Mouse (Mus musculus): ENCODE data around the gene Aqp12. TPM values are rescaled to one million over a fixed set of nuclear protein-coding genes. Genes with fewer than 3 reads are reported as not detected.
"Not testable (repeated sequence)": the region's sequence is repeated elsewhere in the genome, so short reads cannot be mapped to it uniquely, and the experiment has no call there.

Aqp12 gene
- total RNA-seq (2014; rRNA removed) (not detected in 2 replicates), polyA plus RNA-seq (2015; fragmentation: Nextera tagmentation; extraction: Ambion mirVana) (not detected in 2 replicates)

- no peak for TF ChIP-seq CTCF (IDR thresholded peaks at IDR 0.05; ENCODE audit: low read depth)
- Histone ChIP-seq H3K36me3 (ENCODE audit: insufficient read depth) (no peaks in the 10 kb centered on the region), H3K27ac (ENCODE audit: low read depth, low read length) (no peak within 1 kb of the TSS), H3K9ac (no peak within 1 kb of the TSS), H3K4me3 (ENCODE audit: low read depth, low read length) (no peak within 1 kb of the TSS), H3K4me1 (ENCODE audit: insufficient read depth) (no peaks in the 10 kb centered on the region), H3K4me2 (ENCODE audit: low read depth) (no peak within 1 kb of the TSS), H3K9me3 (ENCODE audit: low read length) (no peaks in the 10 kb centered on the region), H3K27me3 (ENCODE audit: insufficient read depth, low read length) (no peaks in the 10 kb centered on the region)
- 74% methylated on average over 7 of the region's 7 CpGs for WGBS
- DNase-seq (no peak), ATAC-seq (no peak)
These were observed at the start of gene Aqp12 for GRCm38 (mm10) chr1:93006061-93006460. Gene Aqp12, plus strand, starts transcription at chr1:93006334.

GRCm38 (mm10) chr1:92956571-92957335, 49.4 kb upstream of the Aqp12 start:
- H3K4me3 ChIP-seq (ENCODE audit: low read depth, low read length); H3K9me3 ChIP-seq (ENCODE audit: low read length); H3K9ac ChIP-seq; H3K27me3 ChIP-seq (ENCODE audit: insufficient read depth, low read length); H3K4me1 ChIP-seq (ENCODE audit: insufficient read depth); H3K36me3 ChIP-seq (ENCODE audit: insufficient read depth); H3K27ac ChIP-seq (ENCODE audit: low read depth, low read length): not testable (repeated sequence)
- WGBS, result 10% methylated on average over 11 of the region's 11 CpGs
- H3K4me2 ChIP-seq (ENCODE audit: low read depth), result peak overlapping the region; percentile 36
- DNase-seq (peak; percentile 7), ATAC-seq (peak; percentile 51)
- peak; percentile 69 for TF ChIP-seq CTCF (IDR thresholded peaks at IDR 0.05; ENCODE audit: low read depth)

GRCm38 (mm10) chr1:92958999-92959398, 47.1 kb upstream of the Aqp12 start:
- Histone ChIP-seq H3K9me3 (ENCODE audit: low read length) (no peaks in the 10 kb centered on the region), H3K27me3 (ENCODE audit: insufficient read depth, low read length) (no peaks in the 10 kb centered on the region), H3K4me3 (ENCODE audit: low read depth, low read length) (no peak overlapping the region), H3K4me1 (ENCODE audit: insufficient read depth) (no peaks in the 10 kb centered on the region), H3K36me3 (ENCODE audit: insufficient read depth) (no peaks in the 10 kb centered on the region), H3K4me2 (ENCODE audit: low read depth) (no peak overlapping the region), H3K27ac (ENCODE audit: low read depth, low read length) (no peak overlapping the region), H3K9ac (no peak overlapping the region)
- WGBS, result 93% methylated on average over 1 of the region's 1 CpGs
- DNase-seq (no peak), ATAC-seq (no peak)
- TF ChIP-seq CTCF (IDR thresholded peaks at IDR 0.05; ENCODE audit: low read depth), result no peak

- not testable (repeated sequence) for ATAC-seq, H3K9ac ChIP-seq
- WGBS, result 88% methylated on average over 6 of the region's 6 CpGs
These were observed 35.3 kb upstream of the Aqp12 start for GRCm38 (mm10) chr1:92970791-92971190.

GRCm38 (mm10) chr1:92971879-92972795, 34.0 kb upstream of the Aqp12 start:
- Histone ChIP-seq H3K36me3 (ENCODE audit: insufficient read depth) (no peaks in the 10 kb centered on the region), H3K9ac (no peak overlapping the region), H3K27me3 (ENCODE audit: insufficient read depth, low read length) (no peaks in the 10 kb centered on the region), H3K4me1 (ENCODE audit: insufficient read depth) (no peaks in the 10 kb centered on the region), H3K9me3 (ENCODE audit: low read length) (no peaks in the 10 kb centered on the region), H3K4me2 (ENCODE audit: low read depth) (no peak overlapping the region), H3K4me3 (ENCODE audit: low read depth, low read length) (no peak overlapping the region), H3K27ac (ENCODE audit: low read depth, low read length) (no peak overlapping the region)
- ATAC-seq (no peak), DNase-seq (no peak)
- no peak for TF ChIP-seq CTCF (IDR thresholded peaks at IDR 0.05; ENCODE audit: low read depth)
- 90% methylated on average over 7 of the region's 7 CpGs for WGBS

More at GRCm38 (mm10) chr1:92970791-92971190, 35.3 kb upstream of the Aqp12 start:
- H3K9me3 ChIP-seq (ENCODE audit: low read length); DNase-seq; H3K27me3 ChIP-seq (ENCODE audit: insufficient read depth, low read length); H3K4me3 ChIP-seq (ENCODE audit: low read depth, low read length); H3K4me2 ChIP-seq (ENCODE audit: low read depth); H3K4me1 ChIP-seq (ENCODE audit: insufficient read depth); H3K27ac ChIP-seq (ENCODE audit: low read depth, low read length); H3K36me3 ChIP-seq (ENCODE audit: insufficient read depth): not testable (repeated sequence)

GRCm38 (mm10) chr1:92972854-92973253, 33.3 kb upstream of the Aqp12 start:
- Histone ChIP-seq H3K36me3 (ENCODE audit: insufficient read depth) (no peaks in the 10 kb centered on the region), H3K27ac (ENCODE audit: low read depth, low read length) (no peak overlapping the region), H3K9me3 (ENCODE audit: low read length) (no peaks in the 10 kb centered on the region), H3K27me3 (ENCODE audit: insufficient read depth, low read length) (no peaks in the 10 kb centered on the region), H3K4me2 (ENCODE audit: low read depth) (no peak overlapping the region), H3K9ac (no peak overlapping the region), H3K4me1 (ENCODE audit: insufficient read depth) (no peaks in the 10 kb centered on the region), H3K4me3 (ENCODE audit: low read depth, low read length) (no peak overlapping the region)
- DNase-seq (peak; percentile 40), ATAC-seq (no peak)
- TF ChIP-seq CTCF (IDR thresholded peaks at IDR 0.05; ENCODE audit: low read depth), result no peak
- 87% methylated on average over 1 of the region's 1 CpGs for WGBS

- no peak for ATAC-seq
- WGBS, result 70% methylated on average over 6 of the region's 6 CpGs
- H3K27ac ChIP-seq (ENCODE audit: low read depth, low read length), result no peak overlapping the region
These were observed 30.0 kb upstream of the Aqp12 start for GRCm38 (mm10) chr1:92976141-92976566.

More at GRCm38 (mm10) chr1:92976141-92976566, 30.0 kb upstream of the Aqp12 start:
- DNase-seq, result no peak
- Histone ChIP-seq H3K36me3 (ENCODE audit: insufficient read depth) (no peaks in the 10 kb centered on the region), H3K4me2 (ENCODE audit: low read depth) (no peak overlapping the region), H3K27me3 (ENCODE audit: insufficient read depth, low read length) (no peaks in the 10 kb centered on the region), H3K9me3 (ENCODE audit: low read length) (no peaks in the 10 kb centered on the region), H3K9ac (no peak overlapping the region), H3K4me3 (ENCODE audit: low read depth, low read length) (no peak overlapping the region), H3K4me1 (ENCODE audit: insufficient read depth) (no peaks in the 10 kb centered on the region)
- TF ChIP-seq CTCF (IDR thresholded peaks at IDR 0.05; ENCODE audit: low read depth), result no peak

Data from forebrain, postnatal 0 days (tissue).